12 mouse cellular contexts compared by ENCODE assay signal in the genomic region with DNA sequence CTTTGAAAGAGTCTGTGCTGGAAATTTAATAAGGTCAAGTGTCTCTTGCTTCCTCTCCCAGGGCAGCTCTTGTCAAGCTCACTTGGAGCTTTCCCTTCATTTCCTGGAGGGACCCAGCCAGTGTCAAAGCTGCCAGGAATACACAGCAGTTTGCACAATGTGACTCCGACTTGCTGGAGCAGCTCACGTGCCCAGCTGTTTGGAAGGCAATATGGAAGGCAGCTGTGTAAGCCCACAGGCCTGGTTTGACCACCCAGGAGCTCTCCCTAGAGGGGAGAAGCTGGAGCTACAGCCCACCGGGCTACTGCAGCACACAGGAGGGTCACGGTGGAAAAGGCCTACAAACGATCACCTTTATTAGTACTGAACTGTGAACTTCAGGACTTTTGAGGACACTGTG.
DNase-seq lines count a peak whose midpoint lies in the region; ATAC-seq and TF ChIP-seq lines count a peak whose summit lies in the region.
"Had no signal": no experiment of that assay in that cellular context is flagged by ENCODE, and none has a peak within 500 bp of the region (broad histone marks: within the 10 kb centered on the region; RNA-seq: fewer than 3 reads in every experiment).

No protein-coding gene starts in this region.

- ATAC-seq in forebrain, postnatal 0 days, result no peak
- ATAC-seq in lung, embryonic 16.5 days (ENCODE audit: low read depth), result peak; percentile 85
- ATAC-seq in intestine, embryonic 16.5 days, result no peak
- ATAC-seq: intestine, postnatal 0 days had no signal

- peak; percentile 22 for DNase-seq in forebrain, embryonic 10.5 days (ENCODE audit: extremely low spot score, low spot score)
- no peak for DNase-seq in forebrain, postnatal 0 days
- DNase-seq in R1 (ENCODE audit: low read depth, low spot score), result peak; percentile 9
- peak; percentile 8 for DNase-seq in gastrocnemius, postnatal 10 days
- DNase-seq in thymus, adult 18-20 months, result no peak
- DNase-seq in c-Kit-positive CD71-positive TER-119-positive erythroid progenitor cells, embryonic 14.5 days (ENCODE audit: low spot score), result no peak
- DNase-seq: cerebellum, postnatal 14 days; liver, embryonic 13.5 days had no signal

- no peaks in the 10 kb centered on the region for H3K27me3 ChIP-seq in forebrain, embryonic 10.5 days (ENCODE audit: poor library complexity, severe bottlenecking)
- H3K27me3 ChIP-seq in forebrain, postnatal 0 days (ENCODE audit: insufficient read depth, low read length), result no peaks in the 10 kb centered on the region
- no peaks in the 10 kb centered on the region for H3K27me3 ChIP-seq in lung, embryonic 16.5 days (ENCODE audit: control insufficient read depth, insufficient read depth, low read depth, low read length)
- H3K27me3 ChIP-seq in intestine, embryonic 16.5 days (replicated peaks; ENCODE audit: control insufficient read depth, insufficient read depth, low read length), result no peaks in the 10 kb centered on the region
- H3K27me3 ChIP-seq: forebrain, embryonic 12.5 days; liver, embryonic 13.5 days had no signal

- H3K36me3 ChIP-seq in forebrain, embryonic 10.5 days (replicated peaks), result no peaks in the 10 kb centered on the region
- H3K36me3 ChIP-seq in forebrain, postnatal 0 days (ENCODE audit: insufficient read depth), result no peaks in the 10 kb centered on the region
- H3K36me3 ChIP-seq in lung, embryonic 16.5 days (ENCODE audit: control insufficient read depth, insufficient read depth, low read length), result no peaks in the 10 kb centered on the region
- H3K36me3 ChIP-seq in intestine, embryonic 16.5 days (ENCODE audit: control insufficient read depth, insufficient read depth, low read length), result no peaks in the 10 kb centered on the region
- H3K36me3 ChIP-seq: forebrain, embryonic 12.5 days; liver, embryonic 13.5 days had no signal

- 65% methylated on average over 5 of the region's 5 CpGs for WGBS in forebrain, embryonic 10.5 days
- 58% methylated on average over 5 of the region's 5 CpGs for WGBS in forebrain, postnatal 0 days
- WGBS in lung, embryonic 16.5 days, result 44% methylated on average over 5 of the region's 5 CpGs
- 54% methylated on average over 5 of the region's 5 CpGs for WGBS in intestine, embryonic 16.5 days

- peaks cover 8% of the 10 kb centered on the region for H3K4me1 ChIP-seq in forebrain, embryonic 10.5 days
- no peaks in the 10 kb centered on the region for H3K4me1 ChIP-seq in forebrain, postnatal 0 days (ENCODE audit: insufficient read depth)
- no peaks in the 10 kb centered on the region for H3K4me1 ChIP-seq in lung, embryonic 16.5 days (replicated peaks; ENCODE audit: control insufficient read depth, insufficient read depth, low read length)
- no peaks in the 10 kb centered on the region for H3K4me1 ChIP-seq in intestine, embryonic 16.5 days (ENCODE audit: control insufficient read depth, insufficient read depth, low read length)
- H3K4me1 ChIP-seq: forebrain, embryonic 12.5 days; liver, embryonic 13.5 days had no signal

- no peak overlapping the region for H3K4me3 ChIP-seq in forebrain, embryonic 10.5 days
- no peak overlapping the region for H3K4me3 ChIP-seq in forebrain, postnatal 0 days (ENCODE audit: low read depth, low read length)
- H3K4me3 ChIP-seq in lung, embryonic 16.5 days (ENCODE audit: low read length), result no peak overlapping the region
- H3K4me3 ChIP-seq in intestine, embryonic 16.5 days (ENCODE audit: low read length), result no peak overlapping the region
- H3K4me3 ChIP-seq: forebrain, embryonic 12.5 days; liver, embryonic 13.5 days had no signal

- TF ChIP-seq CTCF in forebrain, postnatal 0 days (IDR thresholded peaks at IDR 0.05; ENCODE audit: low read depth), result no peak

- H3K4me2 ChIP-seq in forebrain, postnatal 0 days (ENCODE audit: low read depth), result no peak overlapping the region
- H3K4me2 ChIP-seq in lung, embryonic 16.5 days (ENCODE audit: low read depth, low read length), result no peak overlapping the region
- no peak overlapping the region for H3K4me2 ChIP-seq in intestine, embryonic 16.5 days (ENCODE audit: low read depth, low read length)
- H3K4me2 ChIP-seq: forebrain, embryonic 12.5 days; liver, embryonic 13.5 days had no signal

- no peaks in the 10 kb centered on the region for H3K9me3 ChIP-seq in forebrain, embryonic 10.5 days
- H3K9me3 ChIP-seq in forebrain, postnatal 0 days (ENCODE audit: low read length), result no peaks in the 10 kb centered on the region
- no peaks in the 10 kb centered on the region for H3K9me3 ChIP-seq in lung, embryonic 16.5 days (ENCODE audit: control insufficient read depth, low read length)
- H3K9me3 ChIP-seq in intestine, embryonic 16.5 days (ENCODE audit: control insufficient read depth, low read length), result no peaks in the 10 kb centered on the region
- H3K9me3 ChIP-seq: forebrain, embryonic 12.5 days; liver, embryonic 13.5 days had no signal

- H3K9ac ChIP-seq in forebrain, postnatal 0 days, result no peak overlapping the region
- H3K9ac ChIP-seq in lung, embryonic 16.5 days (ENCODE audit: low read length), result no peak overlapping the region
- no peak overlapping the region for H3K9ac ChIP-seq in intestine, embryonic 16.5 days (ENCODE audit: low read depth, low read length)
- H3K9ac ChIP-seq: forebrain, embryonic 12.5 days; liver, embryonic 13.5 days had no signal

- no peak overlapping the region for H3K27ac ChIP-seq in forebrain, embryonic 10.5 days
- no peak overlapping the region for H3K27ac ChIP-seq in forebrain, postnatal 0 days (ENCODE audit: low read depth, low read length)
- H3K27ac ChIP-seq in lung, embryonic 16.5 days (ENCODE audit: low read length), result no peak overlapping the region
- no peak overlapping the region for H3K27ac ChIP-seq in intestine, embryonic 16.5 days (ENCODE audit: low read length)
- H3K27ac ChIP-seq: forebrain, embryonic 12.5 days; liver, embryonic 13.5 days had no signal

Comparison
In these comparisons a context has a peak if more than half of its experiments do, and no peak if none do; other contexts are left out.
1. DNase-seq: peak in forebrain, embryonic 10.5 days (single experiment), R1 (single experiment) and gastrocnemius, postnatal 10 days (single experiment); none in forebrain, postnatal 0 days (single experiment), thymus, adult 18-20 months (0 of 2) and c-Kit-positive CD71-positive TER-119-positive erythroid progenitor cells, embryonic 14.5 days (single experiment).